Mouse (Mus musculus) 416B (cell line): Measurements from ENCODE around the gene Ctnna2.

ENCODE experiments used
- DNase-seq: peaks from one replicate; pipeline ENCODE4 v3.0.0; 2011; ENCODE audit warnings: low read depth

The Ctnna2 gene

DNA sequence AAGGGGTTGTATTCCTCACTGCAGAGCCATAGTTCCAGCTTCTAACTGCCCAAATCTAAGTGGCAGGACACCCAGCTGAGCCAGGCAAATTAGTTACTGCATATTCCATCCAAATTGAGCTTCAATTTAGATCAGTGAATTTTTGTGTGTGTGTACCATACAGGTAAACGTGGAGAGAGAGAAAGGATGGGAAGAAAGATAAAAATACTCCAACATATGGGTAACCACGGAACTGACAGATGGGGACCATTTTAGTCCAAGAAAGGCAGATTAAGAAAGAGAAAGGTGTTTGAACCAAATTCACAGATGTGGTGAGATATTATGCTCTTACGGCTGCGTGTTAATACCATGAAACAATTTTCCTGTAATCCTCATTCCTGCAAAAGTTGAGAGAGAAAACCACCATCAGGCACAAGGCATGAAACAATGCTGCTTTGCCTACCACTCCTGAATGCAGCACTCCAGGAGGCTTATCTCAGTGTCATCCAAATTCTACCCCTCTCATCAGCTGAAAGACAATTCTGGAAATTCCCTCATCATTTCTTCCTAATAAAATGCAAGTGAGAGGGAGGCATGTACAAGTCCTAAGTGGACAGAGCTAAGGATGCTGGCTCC, 840.1 kb downstream of the Ctnna2 start:
- DNase-seq: no peak

DNA sequence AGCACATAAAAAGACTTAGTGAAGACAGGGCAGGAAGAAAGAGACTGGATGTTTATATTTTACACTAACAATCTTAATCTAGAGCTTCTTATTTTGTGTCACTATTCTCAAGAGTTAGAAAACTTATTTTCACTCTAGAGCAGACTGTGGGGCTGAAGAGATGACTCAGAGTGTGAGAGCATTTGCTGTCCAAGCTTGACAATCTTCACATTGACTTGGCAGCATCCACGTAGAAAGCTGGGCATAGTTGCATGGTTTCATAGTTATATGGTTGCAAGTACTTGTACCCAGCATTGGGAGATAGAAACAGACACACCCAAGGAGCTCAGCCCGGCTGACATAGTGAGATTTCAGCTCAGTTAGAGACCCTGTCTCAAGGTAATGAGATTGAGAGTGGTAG, 858.6 kb downstream of the Ctnna2 start:
- no peak for DNase-seq

DNA sequence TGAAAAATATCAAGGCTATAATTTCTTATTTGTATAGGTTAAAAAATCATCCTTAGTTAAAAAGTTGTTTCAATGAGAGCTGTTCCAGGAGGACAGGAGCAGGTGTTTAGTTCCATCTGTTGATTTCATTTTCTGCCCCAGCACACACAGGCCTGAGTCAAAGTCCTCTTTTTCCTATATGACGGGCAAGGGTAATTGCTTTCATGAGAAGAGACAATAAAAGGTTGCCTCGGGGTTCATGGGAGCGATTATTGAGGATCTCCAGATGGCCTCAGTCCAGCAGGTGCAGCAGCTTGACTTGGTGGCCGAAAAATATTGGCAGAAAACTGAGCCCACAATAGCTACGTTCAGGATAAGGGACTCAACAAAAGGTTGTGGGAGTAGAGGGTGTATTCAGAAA, 859.0 kb downstream of the Ctnna2 start:
- no peak for DNase-seq

DNA sequence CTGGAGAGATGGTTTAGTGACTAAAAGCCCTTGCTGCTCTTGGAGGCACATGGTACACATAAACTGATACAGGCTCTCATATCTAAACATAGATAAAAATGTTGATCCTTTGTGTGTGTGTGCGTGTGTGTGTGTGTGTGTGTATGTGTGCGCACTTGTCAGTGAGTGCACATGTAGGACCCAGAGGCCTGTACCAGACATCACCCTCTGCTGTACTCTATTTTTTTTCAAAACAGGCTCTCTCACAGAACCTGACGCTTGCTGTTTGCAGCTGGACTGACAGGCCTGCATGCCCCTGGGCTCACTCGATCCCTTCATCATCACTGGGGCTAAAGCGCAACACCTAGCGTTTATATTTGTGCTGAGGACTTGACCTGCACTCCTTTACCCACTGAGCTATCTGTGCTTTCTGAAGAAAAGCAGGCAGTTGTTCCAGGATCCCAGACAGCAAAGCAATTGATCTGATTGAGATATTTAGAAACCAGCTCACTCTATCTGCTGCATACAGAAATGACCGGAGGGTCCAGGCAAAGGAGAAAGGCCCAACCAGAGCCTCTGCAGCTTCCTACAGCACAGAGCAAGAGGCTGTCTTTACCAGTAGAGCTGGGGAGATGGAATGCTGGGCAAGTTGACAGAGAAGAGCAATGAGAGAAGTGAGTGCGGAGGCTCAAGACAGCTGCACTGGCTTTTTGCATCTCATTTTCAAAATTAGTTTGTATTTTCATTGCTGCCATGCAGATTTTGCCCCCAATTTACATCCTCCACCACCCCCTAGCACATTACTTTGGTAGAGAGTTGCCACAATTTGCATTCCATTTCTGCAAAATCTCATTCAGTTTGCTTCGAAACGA, 870.2 kb downstream of the Ctnna2 start:
- no peak for DNase-seq

DNA sequence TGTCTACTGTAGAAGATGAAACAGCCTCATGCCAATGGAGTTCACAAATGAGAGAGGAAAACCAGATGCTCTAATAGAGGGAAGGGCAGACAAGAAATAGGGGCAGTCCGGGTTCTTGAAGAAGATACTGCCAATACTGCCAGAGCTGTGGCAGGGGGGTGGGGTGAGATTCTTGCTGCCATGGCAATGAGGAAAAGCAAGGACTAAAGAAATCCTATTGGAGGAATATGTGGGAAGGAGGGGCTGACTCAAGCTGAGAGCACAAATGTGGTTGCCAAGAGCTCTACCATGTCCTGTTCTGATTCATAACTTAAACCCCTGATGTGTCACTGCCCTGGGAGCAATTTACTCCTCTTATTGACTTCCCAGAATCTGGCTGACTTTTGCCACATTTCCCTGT, 878.5 kb downstream of the Ctnna2 start:
- no peak for DNase-seq

DNA sequence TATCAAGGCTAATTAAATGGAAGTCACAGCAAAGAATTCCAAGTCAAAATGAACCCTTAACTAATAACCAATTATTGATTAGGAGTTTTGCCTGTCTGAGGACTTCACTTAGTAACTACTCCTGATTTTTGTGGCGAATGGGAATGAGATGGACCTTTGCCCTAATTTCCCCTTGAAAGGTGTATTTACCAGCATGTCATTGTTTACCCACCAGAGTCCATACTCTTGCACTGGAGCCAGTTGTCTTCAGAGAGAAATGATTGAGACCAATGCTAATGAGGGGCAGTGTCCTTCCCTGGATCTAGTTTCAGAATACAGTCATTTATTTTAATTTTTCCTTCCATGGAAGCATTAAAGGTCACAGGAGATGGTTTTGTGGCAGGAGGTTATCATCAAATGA, 881.0 kb downstream of the Ctnna2 start:
- DNase-seq: no peak

DNA sequence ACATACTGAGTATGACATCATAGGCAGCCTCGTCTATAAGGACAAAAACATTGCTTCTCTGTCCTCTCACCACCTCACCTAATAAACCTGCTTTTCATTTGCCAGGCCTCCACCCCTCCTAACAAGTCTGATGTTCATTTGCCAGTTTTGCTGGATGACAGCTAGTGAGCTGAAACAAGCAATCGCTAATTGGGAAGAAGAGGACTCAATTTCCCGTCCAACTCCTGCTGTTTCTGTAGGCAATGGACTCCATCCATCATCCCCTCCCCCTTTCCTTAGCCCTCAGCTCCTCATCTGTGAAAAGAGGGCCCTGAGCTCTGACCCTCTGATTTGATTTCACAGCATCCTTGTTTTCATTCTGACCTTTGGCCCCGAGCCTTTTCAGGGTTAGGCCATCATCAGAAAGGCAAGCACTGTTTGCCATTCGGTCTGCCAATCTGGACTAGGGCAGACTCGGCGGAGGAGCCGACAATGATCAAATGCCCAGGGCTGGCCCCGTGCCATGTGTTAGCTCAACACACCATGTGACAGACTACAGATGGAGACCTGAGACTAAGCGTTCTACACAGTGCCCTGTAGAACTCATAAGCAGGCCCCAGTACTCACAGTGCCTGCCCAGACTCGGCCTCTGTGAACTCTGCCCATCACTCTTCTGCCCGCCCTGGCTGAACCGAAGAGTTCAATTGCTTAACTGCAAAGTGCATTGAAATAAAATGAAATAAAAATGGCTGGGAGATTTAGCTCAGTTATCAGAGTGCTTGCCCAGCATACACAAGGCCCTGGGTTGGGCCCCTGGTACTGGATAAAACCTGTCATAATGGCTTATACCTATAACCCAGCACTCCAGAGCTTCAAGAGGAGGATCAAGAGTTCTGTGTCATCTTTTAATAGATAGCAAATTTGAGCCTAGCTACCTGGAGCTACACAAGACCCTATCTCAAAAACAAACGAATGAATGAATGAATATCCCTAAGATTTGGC, 903.8 kb downstream of the Ctnna2 start:
- no peak for DNase-seq

DNA sequence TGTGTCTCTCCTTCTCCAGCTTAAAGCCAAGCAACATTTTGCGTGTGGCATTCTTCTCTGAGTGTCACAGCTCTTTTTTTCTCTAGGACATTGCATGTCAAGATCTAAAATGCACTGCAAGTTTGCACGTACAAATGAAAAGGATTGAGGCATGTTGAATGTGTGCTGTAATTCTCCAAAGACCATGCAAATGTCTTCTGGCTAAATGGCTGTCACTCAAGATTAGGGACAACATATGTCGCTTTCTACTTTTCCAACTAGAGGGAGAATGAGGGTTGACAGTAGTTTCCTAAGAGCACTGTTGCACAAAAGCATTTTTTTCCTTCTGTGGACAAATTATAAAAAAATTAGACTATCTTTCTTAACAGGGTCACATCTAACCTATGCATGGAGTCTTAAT, 909.9 kb downstream of the Ctnna2 start:
- DNase-seq: no peak

DNA sequence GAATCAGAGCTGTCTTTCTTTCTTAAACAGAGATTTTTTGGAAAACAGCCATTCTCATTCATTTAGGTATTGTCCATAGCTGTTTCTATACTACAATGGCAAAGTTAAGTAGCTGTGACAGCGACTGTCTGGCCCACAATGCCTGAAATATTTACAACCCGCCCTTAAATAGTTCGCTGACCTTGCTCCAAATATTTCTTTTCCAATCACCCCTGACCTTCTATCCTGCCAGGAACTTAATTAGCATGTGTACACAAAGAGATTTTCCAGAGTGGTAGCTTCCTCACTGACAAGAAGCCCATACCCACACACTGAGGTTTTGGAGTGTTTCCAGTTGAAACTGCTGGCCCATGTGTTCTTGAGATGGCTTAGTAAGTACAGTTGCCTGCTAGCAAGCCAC, 928.8 kb downstream of the Ctnna2 start:
- DNase-seq: no peak

DNA sequence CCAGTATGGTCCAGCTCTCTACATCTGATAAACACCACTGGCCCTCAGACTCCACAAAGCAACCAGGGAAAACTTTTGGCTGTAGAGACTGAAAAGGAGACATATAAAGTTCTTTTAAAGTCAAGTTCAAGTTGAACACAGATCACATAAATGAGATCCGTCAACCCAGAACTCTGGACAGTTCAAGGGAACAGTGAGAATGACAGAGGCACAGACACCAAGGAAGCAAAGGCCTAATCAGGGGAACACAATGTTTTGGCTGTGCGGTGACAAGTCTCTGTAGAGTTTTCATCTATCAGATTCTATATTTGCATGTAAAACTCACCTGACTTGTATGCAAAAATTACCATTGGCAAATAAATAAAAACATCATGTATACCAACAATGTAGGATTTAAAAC, 929.3 kb downstream of the Ctnna2 start:
- DNase-seq: no peak

DNA sequence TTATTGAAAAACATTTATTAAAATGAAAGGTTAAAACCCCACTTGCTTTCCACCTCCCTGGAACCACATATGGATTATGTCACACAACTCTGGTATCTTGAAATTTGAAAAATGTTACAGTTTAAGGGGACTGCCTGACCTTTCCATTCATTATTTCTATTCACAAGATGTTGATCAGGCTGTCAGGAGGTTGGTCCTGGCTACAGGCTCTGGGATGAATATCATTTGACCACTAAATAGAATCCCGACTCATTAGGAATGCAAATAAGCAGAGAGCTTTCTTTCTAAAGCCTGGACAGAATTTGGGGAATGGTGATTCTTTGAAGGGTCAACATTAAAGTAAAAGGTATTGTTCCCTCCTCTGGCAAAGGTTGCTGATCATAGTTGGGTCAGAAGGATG, 931.9 kb downstream of the Ctnna2 start:
- no peak for DNase-seq

DNA sequence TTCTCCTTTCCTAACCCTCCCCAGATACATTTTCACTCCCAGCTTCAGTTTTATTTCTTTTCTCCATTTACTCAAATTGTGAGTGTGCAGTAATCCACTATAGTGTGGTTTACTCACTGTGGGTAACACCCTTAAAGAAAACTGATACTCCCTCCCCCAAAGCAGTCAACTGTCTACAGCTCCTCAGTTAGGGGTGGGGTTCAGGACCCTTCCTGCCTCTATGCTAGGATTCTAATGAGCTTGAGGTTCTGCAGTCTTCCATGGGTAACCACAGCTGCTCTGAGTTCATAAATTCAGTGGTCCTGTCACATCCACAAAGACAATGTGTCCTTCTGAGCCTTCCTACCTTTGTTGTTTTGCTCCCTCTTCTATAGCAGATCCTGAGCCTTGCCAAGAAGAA, 954.4 kb downstream of the Ctnna2 start:
- DNase-seq: no peak

DNA sequence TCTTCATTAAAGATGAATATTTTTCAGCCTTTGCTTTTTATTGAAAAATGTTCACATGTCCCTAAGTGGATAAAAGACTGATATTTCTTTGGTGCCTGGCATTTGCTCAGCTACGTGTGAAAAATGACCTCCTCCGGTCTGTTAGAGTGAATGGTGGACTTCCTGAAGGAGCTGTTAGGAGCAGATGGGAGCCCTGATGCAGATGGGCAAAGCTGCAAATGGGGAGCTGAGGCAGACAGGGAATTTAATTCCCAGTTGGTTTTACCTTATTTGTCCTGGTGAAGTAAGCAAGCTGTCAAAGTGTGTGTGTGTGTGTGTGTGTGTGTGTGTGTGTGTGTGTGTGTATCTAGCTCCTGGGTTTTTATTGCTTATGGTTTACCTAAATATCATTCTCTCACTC, 966.3 kb downstream of the Ctnna2 start:
- no peak for DNase-seq

DNA sequence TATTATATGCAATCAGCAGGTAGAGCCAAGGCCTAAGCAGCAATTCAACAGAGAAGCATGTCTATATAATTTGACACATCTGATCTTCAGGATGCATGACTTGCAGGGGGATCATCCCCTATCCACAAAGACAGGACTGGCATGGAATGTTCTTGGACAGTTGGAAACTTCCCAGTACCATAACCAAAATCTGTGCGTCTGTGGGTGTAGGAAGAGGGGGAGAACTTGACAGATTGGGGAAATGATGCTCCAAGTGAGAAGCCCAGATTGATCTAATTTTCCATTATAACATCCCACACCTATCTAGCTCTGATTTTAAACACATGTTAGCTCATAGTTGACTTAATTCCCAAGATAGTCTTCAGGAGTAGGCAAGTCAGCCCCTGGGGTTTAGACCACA, 968.5 kb downstream of the Ctnna2 start:
- no peak for DNase-seq

DNA sequence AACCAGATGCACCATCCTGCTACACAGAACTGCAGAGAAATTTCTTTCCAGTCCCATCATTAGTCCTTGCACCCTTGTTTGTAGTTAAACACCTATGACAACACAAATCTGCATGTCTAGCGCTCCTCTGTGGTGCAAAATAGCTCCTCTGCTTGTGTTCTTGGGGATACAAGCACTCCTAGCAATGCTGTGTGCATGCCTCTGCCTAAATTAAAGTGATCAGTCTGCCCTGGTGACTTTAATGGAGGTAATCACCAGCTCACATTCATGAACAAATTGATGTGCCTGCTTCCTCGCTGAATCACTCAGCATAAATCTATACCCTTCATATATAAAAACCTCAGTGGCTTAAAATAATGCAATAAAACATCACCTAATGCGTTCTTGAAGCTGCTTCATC, 987.4 kb downstream of the Ctnna2 start:
- no peak for DNase-seq

DNA sequence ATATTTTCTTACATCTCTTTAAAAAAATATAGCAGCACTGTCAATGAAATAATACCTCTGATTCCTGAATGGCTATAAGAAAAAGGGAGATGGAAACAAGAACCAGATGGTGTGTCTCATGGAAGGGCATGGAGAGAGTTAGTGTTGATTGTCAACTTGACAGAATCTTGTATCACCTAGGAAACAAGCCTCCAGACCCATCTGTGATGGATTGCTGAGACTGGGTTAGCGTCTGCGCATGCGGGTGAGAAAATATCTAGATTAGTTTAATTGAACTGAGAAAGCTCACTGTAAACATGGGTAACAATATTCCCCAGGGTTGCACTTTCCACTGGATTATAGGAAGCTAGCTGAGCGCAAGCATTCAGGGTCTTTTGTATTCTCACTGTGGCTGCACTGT, 994.7 kb downstream of the Ctnna2 start:
- DNase-seq: no peak

DNA sequence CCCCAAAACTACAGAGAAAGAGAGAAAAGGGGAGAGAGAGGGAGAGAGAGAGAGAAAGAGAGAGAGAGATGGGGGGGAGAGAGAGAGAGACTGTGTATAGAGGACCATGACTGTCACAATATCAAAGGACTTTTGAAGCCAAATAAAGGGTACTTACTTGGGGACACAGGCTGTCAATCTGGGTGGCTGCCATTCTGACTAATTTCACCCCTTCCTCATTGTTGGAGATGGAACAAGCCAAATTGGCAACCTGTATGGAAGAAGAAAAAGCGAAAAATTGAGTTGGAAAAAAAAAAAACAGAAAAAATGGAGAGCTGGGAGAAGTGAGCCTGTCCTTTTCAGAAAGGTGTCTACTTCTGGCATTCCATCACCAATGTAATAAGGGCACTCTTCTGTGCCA, 997.8 kb downstream of the Ctnna2 start:
- DNase-seq: no peak

DNA sequence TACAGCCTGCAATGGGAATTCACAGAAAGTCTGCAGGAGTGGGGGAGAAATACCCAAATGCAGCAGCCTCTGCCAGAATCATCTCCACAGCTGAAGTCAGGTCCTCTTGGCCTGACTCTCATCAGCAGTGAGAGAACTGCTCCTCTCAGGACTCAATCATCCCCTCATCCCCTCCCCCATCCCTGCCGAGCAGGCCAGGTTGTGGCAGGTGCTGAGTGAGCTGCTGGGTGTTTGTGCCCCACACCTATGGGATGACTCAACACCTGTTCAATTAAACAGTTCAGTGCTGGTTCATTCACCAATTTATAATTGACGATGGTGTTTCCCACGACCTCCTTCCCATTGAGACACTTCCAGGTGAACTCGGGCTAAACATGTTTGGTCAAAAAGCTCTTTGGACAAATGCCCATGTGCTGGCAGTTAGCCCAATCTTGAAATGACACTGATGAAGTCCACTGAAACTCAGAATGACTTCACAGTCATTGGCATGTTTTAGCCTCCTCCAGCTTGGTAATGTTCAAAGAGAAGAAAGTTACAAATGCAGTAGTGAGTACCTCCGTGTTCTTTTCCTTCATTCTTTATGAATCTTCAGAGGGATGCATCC, 1000.1 kb downstream of the Ctnna2 start:
- no peak for DNase-seq

DNA sequence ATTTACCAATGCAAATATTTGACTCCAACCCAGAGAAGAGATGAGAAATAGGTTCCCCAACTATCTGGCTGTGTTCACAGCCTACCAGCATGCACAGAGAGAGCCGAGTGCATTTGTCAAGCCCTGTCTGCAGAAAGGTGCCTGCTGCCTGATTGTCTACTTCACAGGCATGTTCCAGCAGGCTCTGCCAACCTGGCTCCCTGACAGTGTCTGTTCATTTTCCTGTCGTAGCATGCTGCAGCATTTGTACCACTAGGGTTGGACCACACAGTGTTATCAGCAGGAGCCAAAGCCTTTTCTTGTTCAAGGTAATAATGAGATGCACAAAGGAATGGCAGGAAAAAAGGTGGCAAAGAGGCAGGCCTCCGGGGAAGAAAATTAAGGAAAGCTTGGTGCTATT, 1001.7 kb downstream of the Ctnna2 start:
- no peak for DNase-seq

DNA sequence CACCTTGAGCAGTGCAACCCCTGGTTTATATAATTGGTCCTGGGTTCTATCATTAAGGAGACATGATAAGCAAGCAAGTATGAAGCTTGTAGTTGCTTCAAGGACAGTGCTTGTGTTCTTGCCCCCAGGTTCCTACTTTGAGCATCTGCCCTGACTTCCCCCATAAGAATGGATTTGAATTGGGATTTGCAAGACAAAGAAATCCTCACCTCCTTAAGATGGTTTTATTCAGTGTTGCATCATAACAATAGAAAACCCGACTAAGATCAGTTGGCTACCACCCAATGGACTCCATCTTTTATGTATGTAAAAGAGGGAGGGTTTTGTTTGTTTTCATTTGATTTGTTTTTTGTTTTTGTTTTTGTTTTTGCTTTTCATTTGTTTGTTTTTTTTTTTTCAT, 1005.2 kb downstream of the Ctnna2 start:
- no peak for DNase-seq

DNA sequence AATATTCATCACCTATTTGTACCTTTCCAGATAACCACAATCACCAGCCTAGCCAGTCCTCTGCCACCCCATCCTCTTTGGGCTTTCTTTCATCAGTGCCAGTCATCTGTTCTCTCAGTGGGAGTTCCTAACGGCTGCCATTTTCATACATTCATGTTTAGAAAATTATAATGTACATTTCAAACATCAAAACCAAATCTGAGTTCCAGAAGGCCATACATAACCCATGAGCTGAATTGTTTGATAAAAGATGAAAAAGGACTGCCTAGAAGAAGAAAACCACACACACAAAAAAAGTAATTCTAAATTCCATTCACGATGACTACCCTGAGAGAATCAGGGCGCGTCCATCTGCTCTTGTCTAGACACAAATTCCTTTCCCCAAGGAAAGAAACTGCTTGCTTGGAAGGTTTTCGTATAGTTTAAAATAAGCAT, 1014.5 kb downstream of the Ctnna2 start:
- DNase-seq: no peak

DNA sequence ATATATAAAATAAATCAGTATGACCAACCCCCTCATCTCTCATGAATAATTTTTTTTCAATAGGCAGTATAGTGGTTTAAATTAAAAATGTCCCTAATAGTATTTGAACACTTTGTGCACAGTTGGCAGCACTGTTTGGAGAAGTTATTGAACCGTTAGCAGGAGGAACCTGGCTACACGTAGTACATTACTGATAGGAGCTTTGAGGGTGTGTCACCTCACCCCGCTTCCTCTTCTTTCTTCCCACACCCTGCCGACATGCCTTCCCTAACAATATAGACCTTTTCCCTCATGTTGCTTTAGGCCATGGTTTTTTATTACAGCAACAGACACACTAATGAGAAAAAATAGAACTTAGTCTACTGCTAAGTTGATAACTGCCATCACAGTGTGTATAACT, 1071.4 kb downstream of the Ctnna2 start:
- DNase-seq: no peak
